Mouse (Mus musculus) liver, adult (tissue): Measurements from ENCODE around the gene Ehf.

ENCODE experiments used
- GATA4 ChIP-seq: IDR thresholded peaks from 2 replicates; pipeline ENCODE4 v1.6.1; 2014; ENCODE audit warnings: mild to moderate bottlenecking, low read length; ENCODE audit not compliant: insufficient replicate concordance

Gene Ehf

GRCm38 (mm10) chr2:103279927-103280326 is 23.2 kb downstream of the Ehf start:
- no peak for TF ChIP-seq GATA4

GRCm38 (mm10) chr2:103278476-103278875 is 24.6 kb downstream of the Ehf start:
- no peak for TF ChIP-seq GATA4

GRCm38 (mm10) chr2:103277794-103278193 is 25.3 kb downstream of the Ehf start:
- TF ChIP-seq GATA4: no peak

GRCm38 (mm10) chr2:103275316-103275960 is 27.6 kb downstream of the Ehf start:
- no peak for TF ChIP-seq GATA4

- no peak for TF ChIP-seq GATA4
Observed at GRCm38 (mm10) chr2:103274803-103275202, 28.3 kb downstream of the Ehf start.

GRCm38 (mm10) chr2:103274270-103274669 is 28.8 kb downstream of the Ehf start:
- no peak for TF ChIP-seq GATA4

GRCm38 (mm10) chr2:103271481-103271880 is 31.6 kb downstream of the Ehf start:
- no peak for TF ChIP-seq GATA4

- TF ChIP-seq GATA4: no peak
Observed at GRCm38 (mm10) chr2:103270556-103271160, 32.4 kb downstream of the Ehf start.

GRCm38 (mm10) chr2:103239086-103239485 is 64.0 kb downstream of the Ehf start:
- no peak for TF ChIP-seq GATA4

- no peak for TF ChIP-seq GATA4
Observed at GRCm38 (mm10) chr2:103226781-103227180, 76.3 kb downstream of the Ehf start.

GRCm38 (mm10) chr2:103220871-103221270 is 82.2 kb downstream of the Ehf start:
- TF ChIP-seq GATA4: no peak

GRCm38 (mm10) chr2:103218323-103218722 is 84.8 kb downstream of the Ehf start:
- no peak for TF ChIP-seq GATA4

- TF ChIP-seq GATA4: no peak
Observed at GRCm38 (mm10) chr2:103215801-103216200, 87.3 kb downstream of the Ehf start.

- no peak for TF ChIP-seq GATA4
Observed at GRCm38 (mm10) chr2:103214861-103215260, 88.2 kb downstream of the Ehf start.

GRCm38 (mm10) chr2:103213547-103213946 is 89.5 kb downstream of the Ehf start:
- no peak for TF ChIP-seq GATA4
